Mouse (Mus musculus): Measurements from ENCODE around the gene Olfr773. TPM values are rescaled to one million over a fixed set of nuclear protein-coding genes. Genes with fewer than 3 reads are reported as not detected.
"Not testable (repeated sequence)": the region's sequence is repeated elsewhere in the genome, so short reads cannot be mapped to it uniquely, and the experiment has no call there.

Gene Olfr773
- total RNA-seq (2021), result not detected
- long read RNA-seq, experiment 1, result 0 reads
- long read RNA-seq, experiment 2, result 0 reads

DNA sequence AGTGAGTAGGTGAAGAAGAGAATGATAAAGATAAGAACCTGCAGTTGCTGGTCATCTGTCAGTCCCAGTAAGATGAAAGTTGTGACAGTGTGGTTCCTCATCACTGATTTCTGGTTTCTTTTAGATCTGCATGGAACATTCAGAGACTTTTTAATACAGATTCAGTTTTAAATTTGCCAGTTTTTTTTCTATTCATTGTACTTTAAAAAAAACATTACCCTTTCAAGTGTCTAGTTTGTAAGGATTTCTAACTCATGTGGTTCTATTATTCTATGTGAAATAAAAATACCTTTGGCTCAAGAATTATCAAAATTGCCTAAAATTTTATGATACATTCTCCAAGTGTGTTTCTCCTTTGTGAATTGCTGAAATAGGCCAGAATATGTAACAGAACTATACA is at the start of gene Olfr773:
Gene Olfr773, minus strand, starts transcription at position 101 of the 400 bp plus-strand sequence.
- DNase-seq (ENCODE audit: low spot score in 2 of 2), result not testable (repeated sequence)

DNA sequence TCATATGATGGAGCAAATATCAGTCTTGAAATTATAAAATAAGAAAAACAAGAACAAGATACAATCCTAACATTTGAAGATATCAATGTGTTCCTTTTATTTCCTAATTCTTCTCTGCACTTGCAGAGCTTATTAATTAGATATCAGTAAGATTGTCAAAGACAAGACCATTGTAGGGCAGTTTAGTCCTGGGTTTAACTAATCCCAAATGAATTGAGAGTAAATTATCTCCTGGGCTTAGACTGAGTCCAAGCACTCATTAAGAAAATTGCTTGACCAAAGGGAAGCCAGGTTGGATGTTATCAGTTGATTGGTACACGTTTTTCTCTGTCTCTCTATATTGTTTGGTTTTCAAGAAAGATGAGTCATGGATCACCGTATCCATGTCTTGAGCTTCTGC is 48.7 kb upstream of the Olfr773 start, which contains the start of gene Olfr774:
Gene Olfr774, plus strand, starts transcription at position 301 of the 400 bp plus-strand sequence.
- DNase-seq (ENCODE audit: low spot score in 2 of 2), result no peak

DNA sequence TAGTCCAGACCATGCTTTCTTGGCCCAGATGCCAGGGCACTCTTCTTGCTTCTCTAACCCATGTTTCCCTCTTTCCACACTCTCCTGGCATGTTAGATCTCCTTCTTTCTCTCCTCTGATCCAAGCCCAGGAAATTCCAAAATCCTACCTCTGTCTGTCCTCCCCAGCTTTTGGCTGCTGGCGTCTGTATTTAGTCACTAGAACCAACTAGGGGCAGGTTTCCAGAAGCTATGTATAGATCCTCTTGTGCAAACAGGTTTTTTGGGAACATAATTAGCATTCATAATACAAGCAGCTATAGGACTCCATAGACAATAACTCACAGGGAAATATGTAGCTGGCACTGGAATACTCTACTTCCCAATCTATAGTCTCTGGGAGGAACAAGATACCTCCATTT is 43.5 kb upstream of the Olfr773 start:
- no peak for DNase-seq (ENCODE audit: low spot score in 2 of 2)

DNA sequence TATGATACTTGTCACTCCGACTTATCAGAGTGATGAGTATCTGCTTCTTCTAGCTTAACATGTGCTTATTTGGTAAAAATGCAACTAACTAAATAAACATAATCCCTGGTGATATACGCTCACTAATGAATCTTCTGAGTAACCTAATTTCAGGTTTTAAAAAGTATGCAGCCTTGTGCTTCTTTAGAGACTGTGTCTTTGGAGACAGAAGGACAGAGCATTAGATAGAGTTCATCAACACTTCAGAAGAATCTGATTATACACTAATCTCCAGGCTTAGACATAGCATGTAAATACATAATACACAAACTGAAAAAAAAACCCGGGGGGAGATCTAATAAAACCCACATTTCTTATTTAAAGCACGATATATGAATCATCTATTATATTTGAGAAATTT is 9.4 kb downstream of the Olfr773 start, which contains the start of gene Olfr772:
Gene Olfr772, minus strand, starts transcription at position 101 of the 400 bp plus-strand sequence.
- not testable (repeated sequence) for DNase-seq (ENCODE audit: low spot score in 2 of 2)

DNA sequence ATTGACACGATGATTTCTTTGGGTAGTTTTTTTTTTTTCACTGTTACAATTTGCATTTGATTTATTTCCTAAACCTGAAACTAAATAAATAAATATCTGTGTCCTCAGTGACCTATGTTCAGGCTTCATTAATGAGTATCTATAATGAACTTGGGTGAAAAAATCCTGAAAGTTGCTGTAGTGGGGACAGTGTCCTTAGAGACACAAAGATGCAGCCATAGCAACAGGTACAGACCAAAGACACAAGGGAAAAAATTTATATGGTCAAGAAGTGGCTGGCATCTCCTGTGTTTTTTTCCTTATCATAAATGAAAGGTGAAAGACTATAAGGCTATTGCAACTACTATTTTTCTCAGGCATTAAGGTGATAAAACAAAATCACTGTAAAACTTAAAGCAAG is 22.6 kb downstream of the Olfr773 start, which contains the start of gene Olfr771:
Gene Olfr771, minus strand, starts transcription at position 101 of the 400 bp plus-strand sequence.
- no peak for DNase-seq (ENCODE audit: low spot score in 2 of 2)

DNA sequence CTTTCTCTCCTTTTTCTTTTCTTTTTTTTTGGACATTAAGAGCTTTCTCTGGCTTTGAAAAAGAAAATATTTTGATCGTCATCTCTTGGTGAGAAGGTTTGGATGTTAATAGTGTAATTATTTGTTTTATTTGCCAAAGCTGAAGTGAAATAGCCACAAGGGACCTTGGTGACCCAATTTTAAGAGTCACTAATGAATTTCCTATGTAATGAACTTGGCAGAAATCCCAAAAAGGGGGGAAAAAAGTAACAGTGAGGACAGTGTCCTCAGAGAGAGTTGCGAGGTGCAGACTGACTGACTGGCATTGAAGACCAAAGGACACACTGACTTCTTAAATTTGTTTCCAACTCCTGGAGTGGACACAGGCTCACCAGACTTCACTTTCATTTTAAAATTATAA is 48.3 kb downstream of the Olfr773 start, which contains the start of gene Olfr770:
Gene Olfr770, minus strand, starts transcription at position 101 of the 400 bp plus-strand sequence.
- DNase-seq (ENCODE audit: low spot score in 2 of 2), result no peak

Other genes with a start within 250 kb of the Olfr773 start
- gene Mettl7b, start 226.4 kb downstream of the Olfr773 start, total RNA-seq (2021), result under 1 TPM; 0.32 to 0.33 TPM
- not detected for gene Olfr9, start 198.0 kb downstream of the Olfr773 start, total RNA-seq (2021)
- gene Olfr763, start 176.6 kb downstream of the Olfr773 start, total RNA-seq (2021), result not detected
- not detected for gene Olfr764-ps1, start 147.5 kb downstream of the Olfr773 start, total RNA-seq (2021)
- gene Olfr765, start 137.4 kb downstream of the Olfr773 start, total RNA-seq (2021), result not detected
- gene Olfr766-ps1, start 118.4 kb downstream of the Olfr773 start, total RNA-seq (2021), result not detected
- not detected for gene Olfr767, start 104.5 kb downstream of the Olfr773 start, total RNA-seq (2021)
- gene Olfr768, start 88.0 kb downstream of the Olfr773 start, total RNA-seq (2021), result not detected
- not detected for gene Olfr769, start 69.6 kb downstream of the Olfr773 start, total RNA-seq (2021)
- gene Olfr770, start 48.4 kb downstream of the Olfr773 start, total RNA-seq (2021), result not detected
- not detected for gene Olfr771, start 22.7 kb downstream of the Olfr773 start, total RNA-seq (2021)
- gene Olfr772, start 9.5 kb downstream of the Olfr773 start, total RNA-seq (2021), result not detected
- not detected for gene Olfr774, start 48.8 kb upstream of the Olfr773 start, total RNA-seq (2021)
- not detected for gene Olfr775, start 61.0 kb upstream of the Olfr773 start, total RNA-seq (2021)
- gene Olfr776, start 71.7 kb upstream of the Olfr773 start, total RNA-seq (2021), result not detected
- not detected for gene Olfr777, start 84.1 kb upstream of the Olfr773 start, total RNA-seq (2021)
- not detected for gene Olfr780, start 130.7 kb upstream of the Olfr773 start, total RNA-seq (2021)
- gene Olfr781, start 141.4 kb upstream of the Olfr773 start, total RNA-seq (2021), result not detected
- gene Olfr782, start 161.4 kb upstream of the Olfr773 start, total RNA-seq (2021), result not detected
- not detected for gene Olfr784, start 196.7 kb upstream of the Olfr773 start, total RNA-seq (2021)
- not detected for gene Olfr785, start 218.0 kb upstream of the Olfr773 start, total RNA-seq (2021)
- gene Olfr786, start 239.9 kb upstream of the Olfr773 start, total RNA-seq (2021), result not detected

All from adrenal gland, adult 18-20 months (tissue).